Mouse (Mus musculus): ENCODE data around the gene Best3.

GRCm38 (mm10) chr10:116948414-116948813 lies 37.7 kb upstream of the Best3 start:
- TF ChIP-seq CTCF (IDR thresholded peaks at IDR 0.05; ENCODE audit: low read depth) (no peak), EP300 (optimal IDR thresholded peaks at IDR 0.05) (no peak)
